Mouse (Mus musculus): ENCODE measurements around the gene Defb10. TPM values are rescaled to one million over a fixed set of nuclear protein-coding genes. Genes with fewer than 3 reads are reported as not detected.
"Not testable (repeated sequence)": the region's sequence is repeated elsewhere in the genome, so short reads cannot be mapped to it uniquely, and the experiment has no call there.

The Defb10 gene
- not detected in 2 replicates for polyA plus RNA-seq (2011; ENCODE audit: insufficient read depth, insufficient read length, low read depth, missing spikeins)

GRCm38 (mm10) chr8:21858586-21858985 is at the start of gene Defb10:
TSS of gene Defb10 (plus strand) at chr8:21858901.
- not testable (repeated sequence) for H3K9ac ChIP-seq (ENCODE audit: low read depth, poor library complexity, severe bottlenecking); H3K27ac ChIP-seq (ENCODE audit: insufficient read depth, low read length); H3K36me3 ChIP-seq (ENCODE audit: control insufficient read depth, insufficient read depth, low read length, poor library complexity, severe bottlenecking); H3K4me1 ChIP-seq (ENCODE audit: control insufficient read depth, insufficient read depth, low read length); H3K9me3 ChIP-seq (replicated peaks; ENCODE audit: control insufficient read depth, insufficient read depth, low read length, poor library complexity, severe bottlenecking); H3K27me3 ChIP-seq (ENCODE audit: control insufficient read depth, insufficient read depth, low read length, poor library complexity, severe bottlenecking); H3K4me3 ChIP-seq (ENCODE audit: low read depth, low read length)

GRCm38 (mm10) chr8:21885321-21885720 is 26.6 kb downstream of the Defb10 start, which contains the start of gene Defb9:
TSS of gene Defb9 (minus strand) at chr8:21885421.
- not testable (repeated sequence) for H3K9me3 ChIP-seq (replicated peaks; ENCODE audit: control insufficient read depth, insufficient read depth, low read length, poor library complexity, severe bottlenecking); H3K27me3 ChIP-seq (ENCODE audit: control insufficient read depth, insufficient read depth, low read length, poor library complexity, severe bottlenecking); H3K9ac ChIP-seq (ENCODE audit: low read depth, poor library complexity, severe bottlenecking); H3K4me3 ChIP-seq (ENCODE audit: low read depth, low read length); H3K27ac ChIP-seq (ENCODE audit: insufficient read depth, low read length); H3K4me1 ChIP-seq (ENCODE audit: control insufficient read depth, insufficient read depth, low read length); H3K36me3 ChIP-seq (ENCODE audit: control insufficient read depth, insufficient read depth, low read length, poor library complexity, severe bottlenecking)

- H3K27me3 ChIP-seq (ENCODE audit: control insufficient read depth, insufficient read depth, low read length, poor library complexity, severe bottlenecking); H3K9ac ChIP-seq (ENCODE audit: low read depth, poor library complexity, severe bottlenecking); H3K4me3 ChIP-seq (ENCODE audit: low read depth, low read length); H3K27ac ChIP-seq (ENCODE audit: insufficient read depth, low read length); H3K4me1 ChIP-seq (ENCODE audit: control insufficient read depth, insufficient read depth, low read length); H3K9me3 ChIP-seq (replicated peaks; ENCODE audit: control insufficient read depth, insufficient read depth, low read length, poor library complexity, severe bottlenecking); H3K36me3 ChIP-seq (ENCODE audit: control insufficient read depth, insufficient read depth, low read length, poor library complexity, severe bottlenecking): not testable (repeated sequence)
Measured at GRCm38 (mm10) chr8:21906290-21906689, 47.6 kb downstream of the Defb10 start, which contains the start of gene Defb11. TSS of gene Defb11 (minus strand) at chr8:21906412.

Other genes with a start within 250 kb of the Defb10 start
- not detected in 2 replicates for gene Defa26, start 240.7 kb upstream of the Defb10 start, polyA plus RNA-seq (2011; ENCODE audit: insufficient read depth, insufficient read length, low read depth, missing spikeins)
- gene Defa17, start 203.1 kb upstream of the Defb10 start, polyA plus RNA-seq (2011; ENCODE audit: insufficient read depth, insufficient read length, low read depth, missing spikeins): not detected in 2 replicates
- not detected in 2 replicates for gene Defa34, start 193.1 kb upstream of the Defb10 start, polyA plus RNA-seq (2011; ENCODE audit: insufficient read depth, insufficient read length, low read depth, missing spikeins)
- gene AY761184, start 155.3 kb upstream of the Defb10 start, polyA plus RNA-seq (2011; ENCODE audit: insufficient read depth, insufficient read length, low read depth, missing spikeins): not detected in 2 replicates
- not detected in 2 replicates for gene Defa24, start 124.4 kb upstream of the Defb10 start, polyA plus RNA-seq (2011; ENCODE audit: insufficient read depth, insufficient read length, low read depth, missing spikeins)
- not detected in 2 replicates for gene Defb50, start 35.4 kb upstream of the Defb10 start, polyA plus RNA-seq (2011; ENCODE audit: insufficient read depth, insufficient read length, low read depth, missing spikeins)
- gene Defb2, start 19.0 kb upstream of the Defb10 start, polyA plus RNA-seq (2011; ENCODE audit: insufficient read depth, insufficient read length, low read depth, missing spikeins): not detected in 2 replicates
- gene Defb9, start 26.5 kb downstream of the Defb10 start, polyA plus RNA-seq (2011; ENCODE audit: insufficient read depth, insufficient read length, low read depth, missing spikeins): not detected in 2 replicates
- not detected in 2 replicates for gene Defb11, start 47.5 kb downstream of the Defb10 start, polyA plus RNA-seq (2011; ENCODE audit: insufficient read depth, insufficient read length, low read depth, missing spikeins)
- not detected in 2 replicates for gene Defb15, start 73.8 kb downstream of the Defb10 start, polyA plus RNA-seq (2011; ENCODE audit: insufficient read depth, insufficient read length, low read depth, missing spikeins)
- not detected in 2 replicates for gene Defb35, start 79.5 kb downstream of the Defb10 start, polyA plus RNA-seq (2011; ENCODE audit: insufficient read depth, insufficient read length, low read depth, missing spikeins)
- not detected in 2 replicates for gene Defb13, start 87.9 kb downstream of the Defb10 start, polyA plus RNA-seq (2011; ENCODE audit: insufficient read depth, insufficient read length, low read depth, missing spikeins)
- not detected in 2 replicates for gene Fam90a1a, start 99.8 kb downstream of the Defb10 start, polyA plus RNA-seq (2011; ENCODE audit: insufficient read depth, insufficient read length, low read depth, missing spikeins)
- not detected in 2 replicates for gene Ccdc70, start 110.9 kb downstream of the Defb10 start, polyA plus RNA-seq (2011; ENCODE audit: insufficient read depth, insufficient read length, low read depth, missing spikeins)
- gene Atp7b, start 201.4 kb downstream of the Defb10 start, polyA plus RNA-seq (2011; ENCODE audit: insufficient read depth, insufficient read length, low read depth, missing spikeins): 2.1 and 2.5 TPM in 2 replicates
- gene Alg11, start 201.8 kb downstream of the Defb10 start, polyA plus RNA-seq (2011; ENCODE audit: insufficient read depth, insufficient read length, low read depth, missing spikeins): 24.2 and 28.5 TPM in 2 replicates